Mouse (Mus musculus): ENCODE data around the gene Mta1.

GRCm38 (mm10) chr12:113151661-113152271 is 53.7 kb downstream of the Mta1 start:
- TF ChIP-seq CTCF (IDR thresholded peaks at IDR 0.05; ENCODE audit: low read depth, low read length), result no peak
- no peak for TF ChIP-seq EP300 (IDR thresholded peaks at IDR 0.05; ENCODE audit: insufficient read depth, low read depth, low read length)
